Mouse (Mus musculus) intestine, postnatal 0 days (tissue): ENCODE measurements around the gene Srgap1. TPM values are rescaled to one million over a fixed set of nuclear protein-coding genes. Genes with fewer than 3 reads are reported as not detected.

ENCODE experiments used
- ATAC-seq: fragments of 200-750 bp; cut with Nextera tagmentation; 2 replicates; pipeline ENCODE4 v1.8.0; 2017; ENCODE audit warnings: mild to moderate bottlenecking, moderate TSS enrichment, moderate library complexity
- H3K27ac ChIP-seq: fragments of 300-500 bp; sonication (generic); 2 replicates; pipeline ENCODE4 v1.5.1; 2014; ENCODE audit warnings: mild to moderate bottlenecking, low read depth, low read length, moderate library complexity
- H3K27me3 ChIP-seq: fragments of 300-500 bp; sonication (generic); replicated peaks from 2 replicates; pipeline ENCODE4 v1.6.1; 2014; ENCODE audit warnings: low read length, mixed read lengths; ENCODE audit not compliant: control insufficient read depth, insufficient read depth
- H3K36me3 ChIP-seq: fragments of 300-500 bp; sonication (generic); 2 replicates; pipeline ENCODE4 v1.6.1; 2014; ENCODE audit warnings: mild to moderate bottlenecking, moderate library complexity; ENCODE audit not compliant: control insufficient read depth, insufficient read depth
- H3K4me1 ChIP-seq: fragments of 300-500 bp; sonication (generic); replicated peaks from 2 replicates; pipeline ENCODE4 v1.6.1; 2014; ENCODE audit warnings: antibody characterized with exemption, low read length, mixed read lengths; ENCODE audit not compliant: control insufficient read depth, insufficient read depth
- H3K4me2 ChIP-seq: fragments of 300-500 bp; sonication (generic); replicated peaks from 2 replicates; pipeline ENCODE4 v1.6.1; 2014; ENCODE audit warnings: low read depth, mild to moderate bottlenecking, moderate library complexity
- H3K4me3 ChIP-seq: fragments of 300-500 bp; sonication (generic); 2 replicates; pipeline ENCODE4 v1.5.1; 2014; ENCODE audit warnings: low read depth, low read length
- H3K9ac ChIP-seq: fragments of 300-500 bp; sonication (generic); 2 replicates; pipeline ENCODE4 v1.6.1; 2014; ENCODE audit warnings: mild to moderate bottlenecking, low read depth, low read length
- H3K9me3 ChIP-seq: fragments of 300-500 bp; sonication (generic); 2 replicates; pipeline ENCODE4 v1.6.1; 2016; ENCODE audit warnings: mixed run types; ENCODE audit not compliant: control insufficient read depth
- CTCF ChIP-seq: sonication (generic); IDR thresholded peaks from 2 replicates; pipeline ENCODE4 v1.5.1; 2016; ENCODE audit warnings: low read depth, mild to moderate bottlenecking, control low read depth, antibody characterized with exemption, moderate library complexity
- WGBS: fragments of 180-500 bp; shearing (Covaris S2); extraction: QIAGEN DNeasy Blood & Tissue Kit; methylation state at CpG from one replicate; pipeline ENCODE4 v1.1.7; 2014; 5-methylcytosine and 5-hydroxymethylcytosine counted together
- polyA plus RNA-seq: library from polyadenylated mRNA; unstranded; fragments of >200 nt; fragmentation: Nextera tagmentation; extraction: Ambion mirVana; gene quantifications from 2 replicates; pipeline ENCODE4 v1.2.1, GENCODE M21; 2015

Gene Srgap1
- polyA plus RNA-seq, 1 experiment from 2014 or later, result 2.6 TPM

- WGBS, result 78% methylated on average over 4 of the region's 4 CpGs
Measured at GRCm38 (mm10) chr10:121996500-121996899, 50.6 kb downstream of the Srgap1 start.

GRCm38 (mm10) chr10:121995448-121995847, 51.7 kb downstream of the Srgap1 start:
- Histone ChIP-seq H3K4me3 (no peak overlapping the region), H3K27ac (no peak overlapping the region), H3K27me3 (no peaks in the 10 kb centered on the region), H3K36me3 (no peaks in the 10 kb centered on the region), H3K4me1 (no peaks in the 10 kb centered on the region), H3K9ac (no peak overlapping the region), H3K4me2 (no peak overlapping the region), H3K9me3 (no peaks in the 10 kb centered on the region)
- no peak for ATAC-seq
- no peak for TF ChIP-seq CTCF
- 63% methylated on average over 4 of the region's 4 CpGs for WGBS

More at GRCm38 (mm10) chr10:121996500-121996899, 50.6 kb downstream of the Srgap1 start:
- Histone ChIP-seq H3K4me3 (no peak overlapping the region), H3K36me3 (no peaks in the 10 kb centered on the region), H3K4me2 (no peak overlapping the region), H3K9ac (no peak overlapping the region), H3K9me3 (no peaks in the 10 kb centered on the region), H3K4me1 (no peaks in the 10 kb centered on the region), H3K27ac (no peak overlapping the region), H3K27me3 (no peaks in the 10 kb centered on the region)
- no peak for ATAC-seq
- no peak for TF ChIP-seq CTCF

GRCm38 (mm10) chr10:121994660-121995059, 52.5 kb downstream of the Srgap1 start:
- ATAC-seq, result no peak
- no peaks in the 10 kb centered on the region for H3K9me3 ChIP-seq
- 46% methylated on average over 5 of the region's 5 CpGs for WGBS
- H3K27me3 ChIP-seq, result no peaks in the 10 kb centered on the region
- TF ChIP-seq CTCF, result no peak
- H3K4me1 ChIP-seq, result no peaks in the 10 kb centered on the region
- no peaks in the 10 kb centered on the region for H3K36me3 ChIP-seq
- H3K4me2 ChIP-seq, result no peak overlapping the region
- no peak overlapping the region for H3K9ac ChIP-seq
- no peak overlapping the region for H3K4me3 ChIP-seq
- no peak overlapping the region for H3K27ac ChIP-seq

GRCm38 (mm10) chr10:121992609-121993008, 54.5 kb downstream of the Srgap1 start:
- no peak for ATAC-seq
- no peaks in the 10 kb centered on the region for H3K9me3 ChIP-seq
- H3K27ac ChIP-seq, result no peak overlapping the region
- 71% methylated on average over 8 of the region's 8 CpGs for WGBS
- no peaks in the 10 kb centered on the region for H3K27me3 ChIP-seq
- no peaks in the 10 kb centered on the region for H3K4me1 ChIP-seq
- no peak overlapping the region for H3K4me3 ChIP-seq
- H3K36me3 ChIP-seq, result no peaks in the 10 kb centered on the region
- no peak for TF ChIP-seq CTCF
- H3K9ac ChIP-seq, result no peak overlapping the region
- H3K4me2 ChIP-seq, result no peak overlapping the region

- 59% methylated on average over 4 of the region's 4 CpGs for WGBS
- ATAC-seq, result no peak
- no peak for TF ChIP-seq CTCF
- Histone ChIP-seq H3K4me3 (no peak overlapping the region), H3K4me1 (0 out of 2 replicates have a peak, but pooled peaks cover 5% of the 10 kb centered on the region), H3K36me3 (no peaks in the 10 kb centered on the region), H3K4me2 (no peak overlapping the region), H3K9me3 (no peaks in the 10 kb centered on the region), H3K27ac (no peak overlapping the region), H3K9ac (no peak overlapping the region), H3K27me3 (no peaks in the 10 kb centered on the region)
Measured at GRCm38 (mm10) chr10:121986997-121987396, 60.1 kb downstream of the Srgap1 start.

- no peak overlapping the region for H3K4me2 ChIP-seq
- WGBS, result 82% methylated on average over 10 of the region's 10 CpGs
- H3K4me1 ChIP-seq, result 0 out of 2 replicates have a peak, but pooled peaks cover 5% of the 10 kb centered on the region
- no peak overlapping the region for H3K4me3 ChIP-seq
- TF ChIP-seq CTCF, result no peak
- no peak for ATAC-seq
- no peak overlapping the region for H3K27ac ChIP-seq
- no peaks in the 10 kb centered on the region for H3K27me3 ChIP-seq
- no peak overlapping the region for H3K9ac ChIP-seq
- H3K36me3 ChIP-seq, result no peaks in the 10 kb centered on the region
- no peaks in the 10 kb centered on the region for H3K9me3 ChIP-seq
Measured at GRCm38 (mm10) chr10:121984887-121985286, 62.2 kb downstream of the Srgap1 start.
